Mouse (Mus musculus): ENCODE results near the gene Vwa7.
"Not testable (repeated sequence)": the region's sequence is repeated elsewhere in the genome, so short reads cannot be mapped to it uniquely, and the experiment has no call there.

DNA sequence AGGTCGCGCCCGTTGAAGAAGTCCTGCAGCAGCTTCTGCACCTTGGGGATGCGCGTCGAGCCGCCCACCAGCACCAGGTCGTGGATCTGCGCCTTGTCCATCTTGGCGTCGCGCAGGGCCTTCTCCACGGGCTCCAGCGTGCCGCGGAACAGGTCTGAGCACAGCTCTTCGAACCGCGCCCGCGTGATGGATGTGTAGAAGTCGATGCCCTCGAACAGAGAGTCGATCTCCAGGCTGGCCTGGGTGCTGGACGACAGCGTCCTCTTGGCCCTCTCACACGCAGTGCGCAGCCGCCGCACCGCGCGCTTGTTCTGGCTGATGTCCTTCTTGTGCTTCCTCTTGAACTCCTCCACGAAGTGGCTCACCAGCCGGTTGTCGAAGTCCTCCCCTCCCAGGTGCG lies 45.5 kb upstream of the Vwa7 start:
- TF ChIP-seq ZC3H11A (IDR thresholded peaks at IDR 0.05; ENCODE audit: borderline replicate concordance, low read depth, low read length); HCFC1 (IDR thresholded peaks at IDR 0.05; ENCODE audit: borderline replicate concordance, insufficient read depth, low read length); MAFK (IDR thresholded peaks at IDR 0.05; ENCODE audit: insufficient read depth, low read depth, low read length): not testable (repeated sequence)

All from ES-E14 (cell line).